Mouse (Mus musculus): ENCODE measurements around the gene Med24.
"Not testable (repeated sequence)": the region's sequence is repeated elsewhere in the genome, so short reads cannot be mapped to it uniquely, and the experiment has no call there.

The Med24 gene

GRCm38 (mm10) chr11:98720756-98721155, 8.5 kb downstream of the Med24 start:
- DNase-seq (ENCODE audit: low spot score): no peak

- DNase-seq (ENCODE audit: low spot score): peak; percentile 71
Measured at GRCm38 (mm10) chr11:98717904-98718303, 11.3 kb downstream of the Med24 start.

- DNase-seq (ENCODE audit: low spot score): no peak
Measured at GRCm38 (mm10) chr11:98715946-98716345, 13.3 kb downstream of the Med24 start.

- DNase-seq (ENCODE audit: low spot score): no peak
Measured at GRCm38 (mm10) chr11:98713703-98714102, 15.5 kb downstream of the Med24 start.

GRCm38 (mm10) chr11:98712009-98712408, 17.2 kb downstream of the Med24 start:
- DNase-seq (ENCODE audit: low spot score): not testable (repeated sequence)

- DNase-seq (ENCODE audit: low spot score): no peak
Measured at GRCm38 (mm10) chr11:98711046-98711434, 18.2 kb downstream of the Med24 start.

- DNase-seq (ENCODE audit: low spot score): peak; percentile 88
Measured at GRCm38 (mm10) chr11:98710416-98711045, 18.7 kb downstream of the Med24 start.

- DNase-seq (ENCODE audit: low spot score): peak; percentile 62
Measured at GRCm38 (mm10) chr11:98709001-98709741, 20.1 kb downstream of the Med24 start.

- no peak for DNase-seq (ENCODE audit: low spot score)
Measured at GRCm38 (mm10) chr11:98708282-98708956, 20.8 kb downstream of the Med24 start.

- no peak for DNase-seq (ENCODE audit: low spot score)
Measured at GRCm38 (mm10) chr11:98707401-98708281, 21.6 kb downstream of the Med24 start.

- DNase-seq (ENCODE audit: low spot score): no peak
Measured at GRCm38 (mm10) chr11:98705021-98705420, 24.2 kb downstream of the Med24 start.

- DNase-seq (ENCODE audit: low spot score): no peak
Measured at GRCm38 (mm10) chr11:98702323-98702722, 26.9 kb downstream of the Med24 start.

GRCm38 (mm10) chr11:98701213-98701670, 28.0 kb downstream of the Med24 start, which contains the start of gene Csf3:
Csf3 (plus strand) TSS chr11:98701263.
- no peak for DNase-seq (ENCODE audit: low spot score)

GRCm38 (mm10) chr11:98699911-98700310, 29.3 kb downstream of the Med24 start:
- DNase-seq (ENCODE audit: low spot score): peak; percentile 80

- no peak for DNase-seq (ENCODE audit: low spot score)
Measured at GRCm38 (mm10) chr11:98698849-98699640, 30.2 kb downstream of the Med24 start.

- no peak for DNase-seq (ENCODE audit: low spot score)
Measured at GRCm38 (mm10) chr11:98697225-98697624, 32.0 kb downstream of the Med24 start.

GRCm38 (mm10) chr11:98696454-98697216, 32.6 kb downstream of the Med24 start:
- DNase-seq (ENCODE audit: low spot score): no peak

- DNase-seq (ENCODE audit: low spot score): no peak
Measured at GRCm38 (mm10) chr11:98695408-98695807, 33.8 kb downstream of the Med24 start.

GRCm38 (mm10) chr11:98694301-98694700, 34.9 kb downstream of the Med24 start:
- no peak for DNase-seq (ENCODE audit: low spot score)

GRCm38 (mm10) chr11:98693746-98694145, 35.5 kb downstream of the Med24 start:
- no peak for DNase-seq (ENCODE audit: low spot score)

All from urinary bladder, postnatal 25 days (tissue).